Mouse (Mus musculus) kidney, adult 11 months (tissue): ENCODE measurements around the gene Foxn4.

Experiments used
- DNase-seq: peaks from one replicate; pipeline ENCODE4 v3.0.0; 2022

The Foxn4 gene

DNA sequence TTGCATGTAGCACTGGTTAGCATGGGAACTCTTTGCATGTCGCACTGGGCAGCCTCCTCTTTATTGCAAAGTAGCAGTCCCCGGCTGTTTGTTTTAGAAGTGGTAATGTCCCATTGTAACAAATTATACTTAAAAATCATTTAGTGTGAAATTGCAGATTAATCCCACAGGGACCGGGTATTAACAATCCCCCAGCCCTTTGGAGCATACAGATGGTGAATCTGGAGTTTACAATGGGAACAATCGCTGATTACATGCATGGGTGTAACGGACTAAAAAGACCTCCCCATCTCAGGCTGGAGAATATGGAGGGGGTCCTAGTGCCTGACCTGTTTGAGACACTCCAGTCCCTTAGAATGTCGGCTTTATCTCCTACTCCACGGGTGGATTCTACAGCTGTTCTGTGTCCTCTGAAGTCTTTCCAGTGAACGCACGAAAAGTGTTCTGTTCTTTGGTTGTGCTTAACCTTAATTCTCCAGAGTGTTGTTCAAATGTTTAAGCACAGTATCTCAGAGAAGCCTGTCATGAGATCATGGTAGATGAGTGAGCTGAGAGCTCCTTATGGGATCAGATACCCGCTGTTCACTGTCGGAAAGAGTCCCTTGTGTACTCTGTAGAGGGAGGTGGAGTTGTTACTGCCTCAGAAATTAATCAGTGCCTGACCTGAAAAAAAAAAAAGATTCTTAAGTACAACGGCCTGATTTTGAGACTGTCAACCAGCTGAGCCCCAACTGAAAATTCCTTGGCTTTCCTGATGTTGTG lies 6.0 kb upstream of the Foxn4 start:
- DNase-seq = no peak

DNA sequence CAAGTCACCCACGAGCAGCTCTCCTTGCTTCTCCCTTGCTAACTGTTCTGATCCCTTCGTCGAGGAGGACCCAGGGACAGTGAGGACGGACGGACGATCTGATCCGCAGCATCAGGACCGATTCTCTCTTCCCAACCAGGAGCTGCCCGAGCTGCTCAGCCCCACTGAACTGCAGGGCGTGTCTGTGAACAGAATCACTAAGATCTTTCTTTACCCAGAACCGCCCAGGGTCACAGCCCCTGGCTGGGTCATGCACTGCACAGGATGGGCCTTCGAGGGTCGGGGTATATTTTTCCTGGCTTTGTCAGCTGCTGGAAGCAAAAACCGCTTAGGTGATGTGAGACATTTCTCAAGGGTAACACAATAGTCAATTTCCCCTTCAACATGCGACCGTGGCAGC lies 2.4 kb upstream of the Foxn4 start:
- no peak for DNase-seq

GRCm38 (mm10) chr5:114275339-114275738 lies 1.7 kb upstream of the Foxn4 start:
- no peak for DNase-seq

- no peak for DNase-seq
These were observed 3.6 kb downstream of the Foxn4 start for GRCm38 (mm10) chr5:114269984-114270383.

DNA sequence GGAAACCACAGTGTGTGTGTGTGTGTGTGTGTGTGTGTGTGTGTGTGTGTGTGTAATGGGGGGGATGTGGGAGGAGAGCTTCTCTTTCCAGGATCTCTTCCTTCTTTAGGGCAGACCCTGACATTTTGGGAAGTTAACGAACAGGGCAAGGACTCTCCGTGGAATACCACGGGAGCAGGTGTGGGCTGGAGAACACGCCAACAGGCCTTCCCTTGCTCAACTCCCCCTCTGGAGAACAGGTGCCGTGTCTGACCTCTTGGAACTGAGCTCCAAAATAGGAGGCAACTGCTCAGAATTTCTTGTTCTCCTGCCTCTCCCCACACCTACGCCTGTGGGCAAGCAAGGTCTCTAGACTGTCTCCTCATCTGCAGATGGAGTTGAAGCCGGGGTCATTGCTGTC lies 4.1 kb downstream of the Foxn4 start:
- DNase-seq = no peak

GRCm38 (mm10) chr5:114268646-114269045 lies 5.0 kb downstream of the Foxn4 start:
- DNase-seq = no peak

DNA sequence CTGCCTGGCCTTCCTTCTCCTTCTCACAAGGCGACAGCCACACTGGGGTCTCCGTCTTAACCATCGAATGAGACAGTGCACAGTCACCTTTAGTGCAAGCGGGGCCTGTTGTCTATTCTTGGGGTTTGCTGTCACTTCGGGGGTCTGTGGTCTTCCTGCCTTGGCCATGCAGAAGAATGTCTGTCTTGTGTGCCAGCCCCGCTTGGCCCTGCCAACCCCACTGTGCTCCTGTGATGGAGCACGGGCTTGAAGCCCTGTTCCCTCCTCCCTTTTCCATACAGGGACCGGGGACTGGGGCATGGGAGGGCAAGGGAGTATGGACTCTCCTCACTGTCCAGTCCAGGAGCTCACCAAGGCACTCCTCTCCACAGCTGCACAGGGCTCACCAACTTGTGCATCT lies 8.8 kb downstream of the Foxn4 start:
- DNase-seq = no peak

GRCm38 (mm10) chr5:114264030-114264459 lies 9.6 kb downstream of the Foxn4 start:
- no peak for DNase-seq

DNA sequence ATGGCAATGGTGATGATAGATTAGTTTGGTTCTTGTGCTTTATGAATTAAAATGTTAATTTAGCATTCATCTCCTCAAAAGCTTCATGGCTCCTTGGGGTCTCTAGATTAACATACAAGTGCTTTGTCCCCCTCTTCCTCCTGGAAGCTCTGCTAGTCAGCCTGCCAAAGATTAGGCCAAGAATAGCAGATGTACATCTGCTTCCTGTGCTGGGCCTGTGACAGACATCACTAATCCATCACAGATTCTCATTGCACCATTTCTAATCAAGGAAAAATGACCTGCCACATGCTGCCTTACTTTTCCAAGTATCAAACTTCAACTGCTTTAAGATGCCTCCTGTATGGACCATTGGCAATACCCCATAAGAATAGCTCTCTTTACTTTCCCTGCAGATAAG lies 12.1 kb downstream of the Foxn4 start:
- DNase-seq = no peak

DNA sequence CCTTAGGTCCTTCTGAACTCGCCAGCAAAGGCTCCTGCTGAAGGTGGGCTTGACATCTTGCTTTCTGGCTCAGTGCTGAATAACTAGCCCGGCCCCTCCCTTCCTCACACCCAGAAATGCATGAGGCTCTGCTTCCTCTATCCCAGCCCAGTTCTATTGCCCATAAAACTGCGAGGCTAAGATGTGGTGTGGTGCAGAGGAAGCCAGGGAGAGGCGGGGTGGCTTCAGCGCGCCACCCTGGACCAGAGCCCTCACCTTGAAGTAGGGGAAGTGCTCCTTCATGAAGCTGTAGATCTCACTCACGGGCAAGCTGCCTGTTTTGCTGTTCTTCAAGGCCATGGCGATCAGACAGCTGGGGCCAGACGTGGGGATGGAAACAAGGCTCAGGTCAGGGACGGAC lies 14.1 kb downstream of the Foxn4 start:
- no peak for DNase-seq

- DNase-seq = peak; percentile 22
These were observed 25.4 kb downstream of the Foxn4 start for GRCm38 (mm10) chr5:114248174-114248589.

DNA sequence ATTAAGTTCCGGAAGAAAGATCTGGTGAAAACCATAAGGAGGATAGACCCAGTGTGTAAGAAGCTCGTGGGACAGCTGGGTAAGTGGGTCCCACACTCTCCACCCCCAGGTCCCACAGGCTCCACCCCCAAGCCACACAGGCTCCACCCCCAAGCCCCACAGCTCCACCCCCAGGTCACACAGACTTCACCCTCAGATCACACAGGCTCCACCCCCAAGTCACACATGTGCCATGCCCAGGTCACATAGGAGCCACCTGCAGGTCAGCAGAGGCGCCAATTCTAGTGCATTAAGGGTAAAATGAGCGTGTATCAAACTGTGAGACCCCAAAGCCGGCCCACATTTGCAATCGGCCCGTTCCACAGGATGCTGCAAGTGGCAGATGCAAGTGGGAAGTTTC lies 27.1 kb downstream of the Foxn4 start:
- no peak for DNase-seq

DNA sequence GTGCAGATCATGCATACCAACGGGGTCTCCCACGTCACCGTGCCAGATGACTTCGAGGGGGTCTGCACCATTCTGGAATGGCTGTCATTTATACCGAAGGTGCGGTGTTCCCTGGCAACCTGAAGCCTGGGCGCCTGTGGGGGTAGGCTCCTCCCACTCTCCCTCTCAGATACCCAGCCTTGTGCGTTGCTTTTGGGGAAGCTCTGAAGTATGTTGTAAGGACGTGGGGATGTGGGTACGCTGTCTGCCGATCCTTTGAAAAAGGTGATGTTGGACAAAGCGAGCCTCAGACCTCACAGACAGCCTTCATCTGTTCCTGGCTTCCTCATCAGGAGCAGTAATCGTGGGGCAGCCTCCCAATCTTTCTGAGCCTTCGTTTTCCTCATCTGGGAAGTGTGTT lies 33.9 kb downstream of the Foxn4 start:
- no peak for DNase-seq

- no peak for DNase-seq
These were observed 34.7 kb downstream of the Foxn4 start for GRCm38 (mm10) chr5:114238924-114239323.

- DNase-seq = no peak
These were observed 44.7 kb downstream of the Foxn4 start for GRCm38 (mm10) chr5:114228901-114229300.

DNA sequence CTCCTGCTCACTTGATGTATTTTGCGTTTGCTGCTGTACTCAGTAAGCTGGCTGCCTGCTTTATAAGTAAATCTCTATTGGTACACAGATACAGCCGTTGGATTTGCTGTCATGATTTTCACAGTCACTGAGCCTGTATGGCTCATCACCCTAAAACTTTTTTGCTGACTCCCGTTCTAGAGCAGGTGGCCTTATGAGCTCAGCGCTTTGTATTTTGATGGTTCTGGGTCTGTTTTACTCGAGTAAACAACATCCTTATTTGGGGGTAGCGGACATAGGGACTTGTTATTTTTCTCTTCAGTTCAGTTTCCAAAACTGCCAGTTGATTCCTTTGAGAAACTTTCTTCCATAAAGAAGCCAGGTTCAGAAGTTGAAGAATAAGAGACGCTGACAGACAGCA lies 47.6 kb downstream of the Foxn4 start:
- no peak for DNase-seq

GRCm38 (mm10) chr5:114218771-114219170 lies 54.8 kb downstream of the Foxn4 start:
- no peak for DNase-seq

GRCm38 (mm10) chr5:114213183-114213582 lies 60.4 kb downstream of the Foxn4 start:
- DNase-seq = no peak

DNA sequence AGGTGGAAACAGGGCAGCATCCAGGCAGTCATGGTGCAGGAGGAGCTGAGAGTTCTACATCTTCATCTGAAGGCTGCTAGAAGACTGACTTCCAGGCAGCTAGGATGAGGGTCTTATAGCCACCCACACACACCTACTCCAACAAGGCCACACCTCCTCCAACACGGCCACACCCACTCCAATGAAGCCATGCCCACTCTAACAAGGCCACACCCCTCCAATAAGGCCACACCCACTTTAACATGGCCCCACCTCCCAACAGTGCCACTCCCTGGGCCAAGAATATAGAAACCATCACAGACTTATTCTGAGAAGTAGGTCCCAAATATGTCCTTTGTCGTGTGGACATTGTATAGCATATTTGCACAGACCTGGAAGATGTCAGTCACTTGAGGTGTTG lies 67.4 kb downstream of the Foxn4 start:
- no peak for DNase-seq
